Mouse (Mus musculus) right cerebral cortex, postnatal 25 days (tissue): ENCODE measurements around the gene 5730596B20Rik.

ENCODE experiments used
- DNase-seq: peaks from one replicate; pipeline ENCODE4 v3.0.0; 2022

5730596B20Rik gene

DNA sequence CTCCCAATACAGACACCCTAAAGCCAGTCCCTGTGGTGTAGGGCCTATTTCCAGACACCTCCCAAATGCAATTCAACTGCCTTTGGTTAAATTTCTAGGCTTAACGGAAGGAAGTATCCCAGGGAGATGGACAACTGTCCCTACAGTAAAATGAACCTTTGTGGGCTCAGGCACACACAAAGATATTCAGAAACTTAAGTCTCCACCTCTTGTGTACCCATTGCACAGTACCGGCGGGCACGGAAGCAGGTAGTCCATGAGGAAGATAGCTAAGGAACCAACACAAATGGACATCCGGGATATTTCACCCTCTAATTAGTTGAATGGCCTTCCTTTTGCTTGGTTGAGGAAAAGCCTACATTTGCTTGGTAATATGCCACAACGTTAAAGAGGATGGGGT is 907 bp upstream of the 5730596B20Rik start:
- no peak for DNase-seq

GRCm38 (mm10) chr6:52177806-52178205 is 508 bp downstream of the 5730596B20Rik start:
- no peak for DNase-seq

- DNase-seq, result no peak
Measured at GRCm38 (mm10) chr6:52178918-52179665, 1.8 kb downstream of the 5730596B20Rik start.

DNA sequence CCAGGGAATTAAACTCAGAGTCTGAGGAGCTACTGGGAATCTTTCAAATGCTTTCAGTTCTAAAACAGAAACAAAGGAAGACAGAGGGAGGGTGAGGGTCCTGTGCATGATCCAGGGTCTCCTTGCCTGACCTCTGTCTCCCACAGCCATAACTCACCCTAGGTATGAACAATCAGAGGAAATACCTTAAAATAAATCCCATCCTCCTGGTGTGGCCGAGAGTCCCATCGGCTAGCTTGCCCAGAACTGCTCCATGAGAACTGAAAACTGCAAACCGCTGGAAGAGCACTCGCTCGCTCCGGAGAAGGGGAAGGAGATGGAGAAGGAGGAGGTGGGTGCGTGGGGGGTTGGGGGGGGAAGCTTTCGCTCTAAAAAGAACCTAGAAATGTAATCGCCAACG is 2.4 kb downstream of the 5730596B20Rik start:
- no peak for DNase-seq

GRCm38 (mm10) chr6:52180213-52180710 is 3.0 kb downstream of the 5730596B20Rik start:
- DNase-seq, result no peak

DNA sequence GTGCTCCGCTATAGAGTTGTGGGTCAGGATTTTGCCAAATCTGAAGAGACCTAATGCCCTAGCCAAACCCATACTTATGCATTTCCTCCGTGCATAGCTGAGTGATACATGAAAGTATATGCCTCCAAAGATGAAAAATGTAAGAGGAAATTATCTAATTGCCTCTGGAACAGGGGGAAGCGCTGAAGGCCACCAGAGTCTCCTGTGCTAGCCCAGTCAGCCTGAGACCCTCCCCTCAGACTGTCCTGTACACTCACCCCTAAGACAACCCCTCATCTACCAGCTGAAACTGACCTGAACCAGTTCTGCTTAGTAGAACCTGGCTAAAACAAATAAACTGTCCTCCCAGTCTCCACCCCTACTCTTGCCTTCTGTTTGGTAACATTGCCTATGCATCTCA is 3.4 kb downstream of the 5730596B20Rik start:
- no peak for DNase-seq

GRCm38 (mm10) chr6:52182030-52182429 is 4.7 kb downstream of the 5730596B20Rik start:
- DNase-seq, result no peak

GRCm38 (mm10) chr6:52182793-52183192 is 5.5 kb downstream of the 5730596B20Rik start:
- no peak for DNase-seq

GRCm38 (mm10) chr6:52183311-52184080 is 6.2 kb downstream of the 5730596B20Rik start:
- no peak for DNase-seq

DNA sequence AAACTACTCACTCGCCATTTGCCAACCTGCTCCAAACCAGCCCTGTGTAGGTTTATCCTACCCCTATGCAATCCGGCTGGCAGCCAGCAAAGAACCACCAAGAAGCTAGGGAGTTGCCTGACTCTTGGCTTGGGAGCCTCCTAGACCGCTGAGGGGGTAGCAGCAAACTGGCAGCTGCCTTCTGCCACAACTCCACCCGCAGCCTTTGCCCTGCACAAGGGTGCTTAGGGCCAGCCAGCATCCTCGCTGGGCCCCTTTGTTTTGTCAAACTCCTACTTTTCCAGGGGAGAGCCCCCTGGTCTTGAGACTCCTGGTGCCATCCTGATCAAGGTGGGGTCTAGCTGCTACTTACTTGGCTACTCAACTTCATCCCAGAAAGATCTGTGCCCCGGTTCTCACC is 7.4 kb downstream of the 5730596B20Rik start:
- no peak for DNase-seq

- DNase-seq, result no peak
Measured at GRCm38 (mm10) chr6:52185222-52185621, 7.9 kb downstream of the 5730596B20Rik start.

DNA sequence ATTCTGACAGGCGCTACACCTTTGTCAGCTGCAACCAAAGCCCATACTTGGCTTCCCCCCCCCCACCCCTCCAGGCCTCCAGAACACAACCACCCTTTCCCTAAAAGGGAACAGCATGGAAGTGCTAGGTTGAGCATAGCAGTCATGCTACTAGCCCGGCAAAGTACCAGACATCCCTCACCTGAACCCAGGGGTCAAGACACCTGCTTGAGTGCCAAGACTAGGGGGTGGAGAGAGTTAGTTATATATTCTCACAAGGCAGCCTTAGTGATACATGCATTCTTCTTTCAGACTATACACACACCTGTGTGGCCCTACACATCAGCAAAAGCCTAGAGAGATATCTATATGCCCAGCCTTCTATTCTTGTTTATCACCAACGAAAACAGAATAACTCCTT is 8.5 kb downstream of the 5730596B20Rik start:
- DNase-seq, result no peak

DNA sequence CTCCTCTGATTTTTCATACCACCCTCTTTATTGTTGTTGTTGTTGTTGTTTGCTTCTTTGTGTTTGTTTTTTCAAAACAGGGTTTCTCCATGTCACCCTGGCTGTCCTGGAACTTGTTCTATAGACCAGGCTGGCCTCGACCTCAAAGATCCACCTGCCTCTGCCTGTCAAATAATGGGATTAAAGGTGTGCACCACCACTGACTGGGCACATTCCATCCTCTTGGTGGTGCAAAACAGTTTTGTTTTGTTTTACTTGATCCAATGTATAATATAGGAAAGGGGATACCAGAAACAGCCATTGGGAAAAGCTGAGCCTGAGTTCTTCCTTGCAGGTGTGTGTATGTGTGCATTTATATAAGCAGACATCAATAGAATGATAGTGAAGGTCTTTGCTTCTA is 9.2 kb downstream of the 5730596B20Rik start:
- DNase-seq, result no peak

DNA sequence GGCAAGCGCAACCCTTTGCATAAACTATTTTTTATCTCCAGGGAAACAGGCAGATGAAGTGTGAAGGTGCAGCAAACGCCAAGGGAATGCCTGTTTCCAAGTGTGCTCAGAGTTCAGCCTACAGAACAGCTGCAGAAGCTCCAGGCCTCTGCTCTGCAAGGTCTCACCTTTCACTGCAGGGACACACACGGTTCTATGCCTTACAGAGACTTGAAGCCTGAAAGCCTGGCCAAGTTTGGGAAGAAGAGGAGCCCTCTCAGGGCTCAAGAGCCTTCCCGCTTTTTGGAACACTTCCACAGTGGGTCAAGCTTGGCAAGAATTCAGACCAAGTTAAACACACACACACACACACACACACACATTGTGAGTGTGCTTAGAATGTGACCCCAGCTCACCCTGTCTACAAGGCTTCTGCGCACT is 11.9 kb downstream of the 5730596B20Rik start:
- DNase-seq, result no peak

DNA sequence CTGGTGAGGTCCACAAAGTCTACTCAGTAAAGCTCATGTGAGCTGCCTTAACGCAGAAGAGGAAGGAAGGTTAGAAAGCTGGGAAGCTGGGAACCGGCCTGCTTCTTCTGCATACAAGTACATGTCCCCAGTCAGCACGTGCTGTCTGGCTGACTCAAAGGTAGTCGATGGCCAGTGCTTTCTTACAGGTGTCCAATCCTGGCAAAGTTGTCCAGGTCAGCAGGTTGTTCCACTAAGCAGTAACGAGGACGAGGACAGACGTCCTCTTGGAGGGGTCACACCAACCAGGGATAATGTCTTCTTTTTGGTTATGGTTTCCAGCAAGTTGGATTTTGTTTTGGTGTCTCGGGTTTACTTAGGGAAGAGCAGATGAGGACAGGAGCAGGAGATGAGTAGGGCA is 12.6 kb downstream of the 5730596B20Rik start:
- no peak for DNase-seq

DNA sequence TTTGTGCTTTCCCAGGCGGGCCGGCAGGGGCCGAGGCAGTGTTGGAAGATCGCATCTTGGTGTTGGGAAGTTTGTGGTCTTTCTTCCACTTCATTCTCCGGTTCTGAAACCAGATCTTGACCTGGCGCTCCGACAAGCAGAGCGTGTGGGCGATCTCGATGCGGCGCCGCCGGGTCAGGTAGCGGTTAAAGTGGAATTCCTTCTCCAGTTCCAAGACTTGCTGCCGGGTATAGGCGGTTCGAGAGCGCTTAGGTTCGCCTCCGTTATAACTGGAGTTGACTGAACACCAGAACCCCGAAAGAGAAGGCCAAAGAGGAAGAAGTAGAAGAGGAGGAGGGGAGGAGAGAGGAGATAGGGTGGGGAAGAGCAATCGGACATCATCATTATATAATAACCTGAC is 13.1 kb downstream of the 5730596B20Rik start:
- no peak for DNase-seq

- DNase-seq, result no peak
Measured at GRCm38 (mm10) chr6:52190906-52191810, 13.9 kb downstream of the 5730596B20Rik start, which contains the start of gene Hoxa4. Gene Hoxa4, minus strand, starts transcription at chr6:52191753.

DNA sequence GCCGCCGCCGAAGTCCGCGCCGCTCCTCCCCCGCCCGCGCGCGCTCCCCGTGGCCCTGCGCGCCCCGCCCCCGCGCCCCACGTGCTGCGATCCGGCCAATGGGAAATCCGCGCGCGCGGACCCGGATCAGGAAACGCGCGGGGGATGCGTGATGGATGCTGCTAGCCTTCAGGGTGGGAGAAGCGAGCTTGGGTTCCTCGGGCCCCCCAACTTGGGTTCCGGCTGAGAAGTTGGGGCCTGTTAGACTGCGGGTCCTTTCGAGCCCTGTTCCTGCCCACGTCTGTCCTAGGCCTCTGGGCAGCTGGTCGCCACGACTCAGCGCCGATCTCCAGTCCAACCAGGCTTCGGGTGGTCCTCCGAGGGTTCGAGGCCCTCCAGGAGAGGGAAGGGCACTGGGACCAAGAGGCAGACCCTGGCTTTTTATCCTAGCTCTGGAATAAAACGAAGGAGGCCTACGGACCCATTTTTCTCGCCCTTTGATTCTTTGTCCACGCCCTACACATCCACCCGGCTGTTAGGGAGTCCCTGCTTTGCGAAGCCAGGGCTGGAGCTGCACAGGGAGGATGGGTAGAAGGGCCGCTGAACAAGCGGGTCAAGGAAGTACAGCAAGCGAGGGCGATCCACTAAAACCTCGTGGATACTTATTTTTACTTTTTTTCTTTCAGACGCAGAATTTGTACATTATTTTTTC is 14.7 kb downstream of the 5730596B20Rik start:
- no peak for DNase-seq

- DNase-seq, result no peak
Measured at GRCm38 (mm10) chr6:52194690-52195089, 17.4 kb downstream of the 5730596B20Rik start.

- no peak for DNase-seq
Measured at GRCm38 (mm10) chr6:52196811-52197210, 19.5 kb downstream of the 5730596B20Rik start.

GRCm38 (mm10) chr6:52197271-52197670 is 20.0 kb downstream of the 5730596B20Rik start:
- no peak for DNase-seq

DNA sequence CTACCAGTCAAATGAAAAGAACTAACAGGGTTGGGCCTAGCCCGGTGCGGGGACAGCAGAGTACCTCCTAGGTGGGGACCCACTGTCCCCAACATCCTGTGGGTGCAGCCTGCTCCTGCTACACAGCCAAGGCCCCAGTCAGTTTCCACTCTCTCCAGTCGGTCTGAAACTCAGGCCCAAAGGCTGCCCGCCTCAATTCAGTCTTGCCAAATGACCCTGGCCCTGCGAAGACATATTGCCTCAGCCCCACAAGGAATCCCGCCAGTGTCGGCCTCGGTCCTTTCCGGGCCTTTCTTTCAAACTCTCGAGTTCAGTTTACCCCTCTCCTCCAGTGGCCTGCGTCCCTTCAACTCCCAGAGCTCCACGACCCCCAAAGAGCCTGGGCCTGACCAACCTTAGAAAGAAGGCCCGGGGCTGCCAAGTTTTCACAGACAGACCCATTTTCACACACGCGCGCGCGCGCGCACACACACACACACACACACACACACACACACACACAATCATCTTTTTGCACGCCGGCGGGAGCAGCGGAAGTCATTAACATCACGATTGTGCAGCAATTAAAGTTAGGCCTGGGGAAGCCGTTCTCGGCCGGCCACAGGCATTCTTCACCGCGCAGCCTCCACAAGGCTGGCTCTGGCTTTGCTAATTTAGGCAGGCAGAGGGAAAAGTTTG is 22.9 kb downstream of the 5730596B20Rik start:
- DNase-seq, result no peak
